8 mouse cellular contexts compared by ENCODE assay signal in the genomic region with DNA sequence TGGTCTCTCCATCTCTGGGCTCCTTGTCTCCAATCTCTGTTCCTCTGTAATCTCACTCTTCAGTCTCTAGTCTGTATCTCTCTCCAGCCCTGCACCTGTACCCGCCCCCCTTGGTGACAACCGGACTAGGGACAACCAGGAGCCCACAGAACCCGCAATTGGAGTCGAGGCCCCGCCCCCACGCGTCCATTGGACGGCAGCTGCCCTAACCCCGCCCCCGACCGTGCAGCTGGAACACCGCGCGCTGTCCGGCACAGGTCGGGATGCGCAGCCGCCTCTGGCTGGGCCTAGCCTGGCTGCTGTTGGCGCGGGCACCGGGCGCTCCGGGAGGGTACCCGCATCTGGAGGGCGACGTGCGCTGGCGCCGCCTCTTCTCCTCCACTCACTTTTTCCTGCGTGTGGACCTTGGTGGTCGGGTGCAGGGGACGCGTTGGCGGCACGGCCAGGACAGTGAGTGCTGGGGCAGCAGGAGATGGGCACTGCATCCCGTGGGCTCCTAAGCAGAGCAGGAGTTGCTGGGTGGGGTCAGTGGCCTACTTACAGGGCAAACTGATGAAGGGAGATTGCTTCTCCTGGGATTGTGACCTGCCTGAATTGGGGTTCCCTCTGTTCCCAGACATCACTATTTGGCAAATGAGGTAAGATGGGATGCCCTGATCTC. TPM values are rescaled to one million over a fixed set of nuclear protein-coding genes. Genes with fewer than 3 reads are reported as not detected.
DNase-seq lines count a peak whose midpoint lies in the region; ATAC-seq and TF ChIP-seq lines count a peak whose summit lies in the region.

A gene (plus strand): TSS at position 221 of the 661 bp plus-strand sequence.

- peak within 1 kb of the TSS; percentile 63 for H3K4me2 ChIP-seq in embryonic facial prominence, embryonic 14.5 days (ENCODE audit: low read depth, low read length)
- H3K4me2 ChIP-seq in heart, embryonic 11.5 days = peak within 1 kb of the TSS; percentile 71
- peak within 1 kb of the TSS; percentile 73 for H3K4me2 ChIP-seq in limb, embryonic 13.5 days (replicated peaks)

- no peaks in the 10 kb centered on the region for H3K4me1 ChIP-seq in embryonic facial prominence, embryonic 14.5 days (ENCODE audit: control insufficient read depth, insufficient read depth, low read length)
- peaks cover 7% of the 10 kb centered on the region; the same call in 1 of the 2 replicates for H3K4me1 ChIP-seq in heart, embryonic 11.5 days (ENCODE audit: control insufficient read depth, insufficient read depth, low read length)
- peaks cover 10% of the 10 kb centered on the region for H3K4me1 ChIP-seq in limb, embryonic 13.5 days
- peaks cover 13% of the 10 kb centered on the region for H3K4me1 ChIP-seq in midbrain, embryonic 10.5 days
- peaks cover 3% of the 10 kb centered on the region for H3K4me1 ChIP-seq in small intestine, adult 2 months (ENCODE audit: control insufficient read depth, insufficient read depth, insufficient read length, low read length)

- TF ChIP-seq POLR2A in small intestine, adult 2 months (IDR thresholded peaks at IDR 0.05; ENCODE audit: low read depth, low read length) = no peak

- H3K27me3 ChIP-seq in embryonic facial prominence, embryonic 14.5 days (replicated peaks; ENCODE audit: control insufficient read depth, insufficient read depth, low read length) = no peaks in the 10 kb centered on the region
- H3K27me3 ChIP-seq in heart, embryonic 11.5 days (ENCODE audit: control insufficient read depth, insufficient read depth, low read length) = no peaks in the 10 kb centered on the region
- no peaks in the 10 kb centered on the region; the same call in 1 of the 2 replicates for H3K27me3 ChIP-seq in limb, embryonic 13.5 days
- H3K27me3 ChIP-seq in midbrain, embryonic 10.5 days (ENCODE audit: low read depth, poor library complexity, severe bottlenecking) = peaks cover 14% of the 10 kb centered on the region; the same call in 1 of the 2 replicates
- no peaks in the 10 kb centered on the region for H3K27me3 ChIP-seq in small intestine, adult 2 months (ENCODE audit: control insufficient read depth, insufficient read depth, low read length)

- H3K27ac ChIP-seq in embryonic facial prominence, embryonic 14.5 days (replicated peaks; ENCODE audit: low read depth, low read length) = no peak within 1 kb of the TSS
- no peak within 1 kb of the TSS for H3K27ac ChIP-seq in heart, embryonic 11.5 days (ENCODE audit: low read depth, low read length)
- no peak within 1 kb of the TSS for H3K27ac ChIP-seq in limb, embryonic 13.5 days
- peak within 1 kb of the TSS; percentile 29; the same call in 1 of the 2 replicates for H3K27ac ChIP-seq in midbrain, embryonic 10.5 days (replicated peaks)
- no peak within 1 kb of the TSS for H3K27ac ChIP-seq in small intestine, adult 2 months (ENCODE audit: insufficient read depth, low read depth, low read length)

- 0% methylated on average over 36 of the region's 36 CpGs for WGBS in embryonic facial prominence, embryonic 14.5 days
- WGBS in heart, embryonic 11.5 days (ENCODE audit: insufficient replicate concordance) = 2% methylated on average over 36 of the region's 36 CpGs
- 2% methylated on average over 35 of the region's 36 CpGs for WGBS in limb, embryonic 13.5 days
- under 1% methylated on average over 36 of the region's 36 CpGs for WGBS in midbrain, embryonic 10.5 days
- WGBS in small intestine, adult 2 months = 6% methylated on average over 36 of the region's 36 CpGs

- no peaks in the 10 kb centered on the region for H3K9me3 ChIP-seq in embryonic facial prominence, embryonic 14.5 days (ENCODE audit: control insufficient read depth, low read length)
- no peaks in the 10 kb centered on the region for H3K9me3 ChIP-seq in heart, embryonic 11.5 days (replicated peaks; ENCODE audit: control insufficient read depth, low read length)
- H3K9me3 ChIP-seq in limb, embryonic 13.5 days = no peaks in the 10 kb centered on the region
- no peaks in the 10 kb centered on the region for H3K9me3 ChIP-seq in midbrain, embryonic 10.5 days (replicated peaks)

- ATAC-seq in embryonic facial prominence, embryonic 14.5 days (ENCODE audit: low read depth) = peak; percentile 85
- ATAC-seq in heart, embryonic 11.5 days (replicated peaks; ENCODE audit: insufficient number of reproducible peaks, low FRiP score, low TSS enrichment) = peak; percentile 73
- peak; percentile 79; the same call in 1 of the 2 replicates for ATAC-seq in limb, embryonic 13.5 days (ENCODE audit: low FRiP score, low read depth)

- H3K9ac ChIP-seq in embryonic facial prominence, embryonic 14.5 days (ENCODE audit: low read depth, low read length) = peak within 1 kb of the TSS; percentile 56
- 0 out of 2 replicates have a peak within 1 kb of the TSS, but pooled peaks have one; percentile 28 for H3K9ac ChIP-seq in heart, embryonic 11.5 days (ENCODE audit: low read depth, low read length)
- H3K9ac ChIP-seq in limb, embryonic 13.5 days = peak within 1 kb of the TSS; percentile 54; the same call in 1 of the 2 replicates

- peak within 1 kb of the TSS; percentile 33 for H3K4me3 ChIP-seq in embryonic facial prominence, embryonic 14.5 days (ENCODE audit: low read depth, low read length)
- H3K4me3 ChIP-seq in heart, embryonic 11.5 days (ENCODE audit: low read depth, low read length) = peak within 1 kb of the TSS; percentile 36
- H3K4me3 ChIP-seq in limb, embryonic 13.5 days = peak within 1 kb of the TSS; percentile 40
- H3K4me3 ChIP-seq in midbrain, embryonic 10.5 days = peak within 1 kb of the TSS; percentile 54
- peak within 1 kb of the TSS; percentile 35 for H3K4me3 ChIP-seq in small intestine, adult 2 months (ENCODE audit: low read depth, low read length)

- TF ChIP-seq CTCF in small intestine, adult 2 months (IDR thresholded peaks at IDR 0.05; ENCODE audit: extremely low read depth, insufficient read length, insufficient replicate concordance, low read depth, low read length) = no peak

- peak; percentile 36 for DNase-seq in CD4-positive helper T cell, adult 2 months (ENCODE audit: low read depth, low spot score)
- peak; percentile 89 for DNase-seq in brain, adult 2 months (ENCODE audit: low read depth, low spot score)
- DNase-seq in embryonic facial prominence, embryonic 14.5 days (ENCODE audit: low spot score) = peak; percentile 65
- peak; percentile 73 to 82 for DNase-seq in kidney, adult 8-10 months
- peak; percentile 83 for DNase-seq in midbrain, embryonic 10.5 days (ENCODE audit: low spot score)

- peaks cover 39% of the 10 kb centered on the region for H3K36me3 ChIP-seq in embryonic facial prominence, embryonic 14.5 days (ENCODE audit: control insufficient read depth, insufficient read depth, low read length)
- H3K36me3 ChIP-seq in heart, embryonic 11.5 days (ENCODE audit: control insufficient read depth, insufficient read depth, low read length) = peaks cover 21% of the 10 kb centered on the region
- peaks cover 43% of the 10 kb centered on the region for H3K36me3 ChIP-seq in limb, embryonic 13.5 days
- H3K36me3 ChIP-seq in midbrain, embryonic 10.5 days = peaks cover 44% of the 10 kb centered on the region
- peaks cover 25% of the 10 kb centered on the region for H3K36me3 ChIP-seq in small intestine, adult 2 months (ENCODE audit: control insufficient read depth, insufficient read depth, low read length)

RNA-seq across cellular contexts. Expression of the gene that starts here (rescaled TPM):
- polyA plus RNA-seq in embryonic facial prominence, embryonic 14.5 days (2014; fragmentation: Nextera tagmentation; extraction: Ambion mirVana) = 0.35 and 0.38 TPM in 2 replicates
- 0.26 TPM in 1 of 2 replicates, not detected in the other for polyA plus RNA-seq in heart, embryonic 11.5 days (2014; fragmentation: Nextera tagmentation; extraction: Ambion mirVana)
- 0.34 and 0.47 TPM in 2 replicates for polyA plus RNA-seq in limb, embryonic 13.5 days (2015; fragmentation: Nextera tagmentation; extraction: Ambion mirVana)
- 0.27 and 0.42 TPM in 2 replicates for polyA plus RNA-seq in midbrain, embryonic 10.5 days (2016; fragmentation: Nextera tagmentation; extraction: Ambion mirVana)
- not detected in 2 replicates for polyA plus RNA-seq in small intestine, adult 2 months (2012; rRNA removed)

Comparison
In these comparisons a context has a peak if more than half of its experiments do, and no peak if none do; other contexts are left out.
1. Peak in DNase-seq, ATAC-seq, H3K4me3 ChIP-seq, H3K9ac ChIP-seq and H3K4me2 ChIP-seq in embryonic facial prominence, embryonic 14.5 days; RNA of the gene not detected or under 1 TPM.
2. Peak in ATAC-seq, H3K4me3 ChIP-seq, H3K9ac ChIP-seq and H3K4me2 ChIP-seq in heart, embryonic 11.5 days; RNA of the gene not detected or under 1 TPM.
3. Peak in ATAC-seq, H3K4me3 ChIP-seq, H3K9ac ChIP-seq and H3K4me2 ChIP-seq in limb, embryonic 13.5 days; RNA of the gene not detected or under 1 TPM.
4. Peak in DNase-seq, H3K4me3 ChIP-seq and H3K27ac ChIP-seq in midbrain, embryonic 10.5 days; RNA of the gene not detected or under 1 TPM.
5. DNase-seq: peak in every context shown above with its lines; median percentile 89 in brain, adult 2 months; 83 in midbrain, embryonic 10.5 days; 78 in kidney, adult 8-10 months; 65 in embryonic facial prominence, embryonic 14.5 days; 36 in CD4-positive helper T cell, adult 2 months.